Mouse (Mus musculus) left cerebral cortex, postnatal 4 days (tissue): ENCODE data around the gene Olfr1357. TPM values are rescaled to one million over a fixed set of nuclear protein-coding genes. Genes with fewer than 3 reads are reported as not detected.
"Not testable (repeated sequence)": the region's sequence is repeated elsewhere in the genome, so short reads cannot be mapped to it uniquely, and the experiment has no call there.

Experiments
- DNase-seq: peaks from one replicate; pipeline ENCODE4 v3.0.0-alpha.2; 2022
- intact Hi-C: fragments of 180-260 bp; cut with DNase I; formaldehyde crosslinking; loops from one replicate; pipeline ENCODE4 v1.15.1; 2025
- total RNA-seq, 2 experiments: library from RNA; stranded (reverse); gene quantifications; 2 replicates each; pipeline ENCODE4 v1.2.3; 2021

The Olfr1357 gene
- not detected for total RNA-seq

DNA sequence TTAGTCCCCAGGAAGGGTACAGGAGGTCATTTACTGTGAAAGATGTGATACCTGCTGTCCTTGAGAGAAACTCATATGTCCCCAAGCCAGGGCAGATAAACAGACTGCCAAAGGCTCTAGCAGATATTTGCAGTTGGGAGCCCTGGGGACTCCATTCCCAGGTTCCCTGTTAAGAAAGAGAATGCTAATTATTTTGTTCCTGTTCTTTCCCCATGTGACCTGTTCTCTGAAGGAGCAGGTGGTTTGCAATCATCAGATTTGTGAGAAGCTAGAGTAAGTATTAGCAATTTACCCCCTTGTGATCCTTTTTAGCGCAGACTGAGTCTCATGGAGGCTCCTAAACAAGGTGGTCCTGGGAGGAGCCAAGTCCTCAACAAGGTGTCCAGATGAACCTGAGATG is at the start of gene Olfr1357:
Gene Olfr1357 (minus strand): TSS at position 101 of the 400 bp plus-strand sequence.
- intact Hi-C loops: no loop called here
- DNase-seq: no peak

GRCm38 (mm10) chr10:78666696-78667095 is 48.8 kb upstream of the Olfr1357 start:
- DNase-seq, intact Hi-C loops: not testable (repeated sequence)

GRCm38 (mm10) chr10:78664546-78664945 is 46.7 kb upstream of the Olfr1357 start:
- DNase-seq: no peak
- intact Hi-C loops: no loop called here

DNA sequence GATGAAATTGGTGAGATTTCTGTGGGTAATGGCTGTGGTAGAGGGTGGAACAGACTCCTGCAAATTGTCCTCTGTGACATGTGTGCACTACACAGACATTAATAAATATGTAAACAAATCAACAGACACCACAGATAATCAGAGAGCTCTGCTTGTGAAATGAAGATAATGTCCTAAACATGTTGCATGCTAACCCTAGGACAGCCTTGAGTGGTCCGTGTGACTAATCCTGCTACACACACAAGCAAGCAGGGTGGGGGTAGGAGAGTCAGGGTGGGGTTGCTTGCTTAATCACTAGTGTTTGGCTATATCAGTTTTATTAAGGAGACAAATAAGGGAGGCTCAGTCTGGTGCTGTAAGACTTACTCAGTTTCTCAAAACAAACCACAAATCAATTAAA is 43.3 kb upstream of the Olfr1357 start:
- intact Hi-C loops: no loop called here

DNA sequence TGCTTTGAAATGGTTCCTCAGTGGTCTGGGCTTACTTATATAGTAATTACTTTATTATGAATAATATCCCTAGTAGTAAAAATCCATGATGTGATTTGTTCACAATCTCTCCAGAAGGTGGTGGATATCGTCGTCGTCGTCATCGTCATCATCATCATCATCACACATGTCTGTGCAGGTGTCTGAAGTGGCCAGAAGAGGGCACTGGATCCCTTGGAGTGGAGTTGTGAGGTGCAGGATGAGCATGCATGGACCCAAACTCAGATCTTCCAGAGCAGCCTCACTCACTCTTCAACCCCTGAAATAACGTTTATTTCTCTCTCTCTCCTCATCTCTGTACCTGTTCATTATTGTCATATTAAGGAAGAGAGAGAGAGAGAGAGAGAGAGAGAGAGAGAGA is 14.4 kb upstream of the Olfr1357 start:
- intact Hi-C loops: loop anchor here (5.0 kb wide), 1 partner anchor 485 kb away; no protein-coding TSS in a partner anchor
- peak; percentile 41 for DNase-seq

More for the DNA sequence above, 43.3 kb upstream of the Olfr1357 start:
- DNase-seq: no peak

- peak; percentile 62 for DNase-seq
- intact Hi-C loops: loop anchor here (5.0 kb wide), 1 partner anchor 487 kb away; no protein-coding TSS in a partner anchor
Observed at GRCm38 (mm10) chr10:78630194-78630593, 12.3 kb upstream of the Olfr1357 start.

GRCm38 (mm10) chr10:78623143-78623542 is 5.3 kb upstream of the Olfr1357 start:
- intact Hi-C loops, DNase-seq: not testable (repeated sequence)

GRCm38 (mm10) chr10:78607602-78608001 is 10.3 kb downstream of the Olfr1357 start:
- intact Hi-C loops: no loop called here

DNA sequence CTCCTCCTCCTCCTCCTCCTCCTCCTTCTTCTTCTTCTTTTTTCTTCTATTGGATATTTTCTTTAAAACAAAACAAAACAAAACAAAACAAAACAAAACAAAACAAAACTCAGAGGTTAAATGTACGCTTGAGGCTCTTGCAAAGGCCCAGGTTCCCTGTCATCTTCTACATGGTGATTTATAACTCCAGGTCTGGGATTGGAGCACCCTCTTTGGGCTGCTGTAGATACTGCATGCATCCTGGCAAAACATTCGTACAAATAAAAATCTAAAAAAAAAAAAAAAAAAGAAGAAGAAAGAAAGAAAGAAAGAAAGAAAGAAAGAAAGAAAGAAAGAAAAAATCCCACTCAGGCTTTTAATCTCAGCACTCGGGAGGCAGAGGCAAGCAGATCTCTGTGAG is 12.8 kb downstream of the Olfr1357 start:
- intact Hi-C loops: no loop called here
- peak; percentile 33 for DNase-seq

More at GRCm38 (mm10) chr10:78607602-78608001, 10.3 kb downstream of the Olfr1357 start:
- no peak for DNase-seq

GRCm38 (mm10) chr10:78599865-78600264 is 18.0 kb downstream of the Olfr1357 start:
- intact Hi-C loops: no loop called here

GRCm38 (mm10) chr10:78594566-78594965 is 23.3 kb downstream of the Olfr1357 start:
- no peak for DNase-seq
- intact Hi-C loops: no loop called here

More at GRCm38 (mm10) chr10:78599865-78600264, 18.0 kb downstream of the Olfr1357 start:
- DNase-seq: no peak

- intact Hi-C loops: no loop called here
- DNase-seq: no peak
Observed at GRCm38 (mm10) chr10:78594157-78594556, 23.7 kb downstream of the Olfr1357 start.

DNA sequence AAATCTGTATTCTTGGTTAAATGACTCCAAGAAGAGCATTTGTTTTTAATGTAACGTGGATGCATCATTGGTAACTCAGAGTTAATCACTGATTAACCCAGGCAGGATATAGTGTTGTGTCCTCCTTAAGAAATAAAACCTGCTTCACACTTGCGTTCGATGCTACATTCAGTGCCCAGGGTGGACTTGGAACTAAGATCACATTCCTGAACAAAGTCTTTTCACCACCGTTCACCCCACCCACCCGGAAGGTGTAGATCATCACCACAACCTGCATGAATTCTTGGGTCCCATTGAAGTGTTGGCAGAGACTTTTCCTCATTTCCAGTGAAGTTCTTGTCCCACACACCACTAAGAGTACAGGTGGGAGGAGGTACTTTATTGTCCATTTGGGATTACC is 24.1 kb downstream of the Olfr1357 start:
- intact Hi-C loops: no loop called here
- no peak for DNase-seq

- intact Hi-C loops: no loop called here
Observed at GRCm38 (mm10) chr10:78592856-78593379, 25.0 kb downstream of the Olfr1357 start.

DNA sequence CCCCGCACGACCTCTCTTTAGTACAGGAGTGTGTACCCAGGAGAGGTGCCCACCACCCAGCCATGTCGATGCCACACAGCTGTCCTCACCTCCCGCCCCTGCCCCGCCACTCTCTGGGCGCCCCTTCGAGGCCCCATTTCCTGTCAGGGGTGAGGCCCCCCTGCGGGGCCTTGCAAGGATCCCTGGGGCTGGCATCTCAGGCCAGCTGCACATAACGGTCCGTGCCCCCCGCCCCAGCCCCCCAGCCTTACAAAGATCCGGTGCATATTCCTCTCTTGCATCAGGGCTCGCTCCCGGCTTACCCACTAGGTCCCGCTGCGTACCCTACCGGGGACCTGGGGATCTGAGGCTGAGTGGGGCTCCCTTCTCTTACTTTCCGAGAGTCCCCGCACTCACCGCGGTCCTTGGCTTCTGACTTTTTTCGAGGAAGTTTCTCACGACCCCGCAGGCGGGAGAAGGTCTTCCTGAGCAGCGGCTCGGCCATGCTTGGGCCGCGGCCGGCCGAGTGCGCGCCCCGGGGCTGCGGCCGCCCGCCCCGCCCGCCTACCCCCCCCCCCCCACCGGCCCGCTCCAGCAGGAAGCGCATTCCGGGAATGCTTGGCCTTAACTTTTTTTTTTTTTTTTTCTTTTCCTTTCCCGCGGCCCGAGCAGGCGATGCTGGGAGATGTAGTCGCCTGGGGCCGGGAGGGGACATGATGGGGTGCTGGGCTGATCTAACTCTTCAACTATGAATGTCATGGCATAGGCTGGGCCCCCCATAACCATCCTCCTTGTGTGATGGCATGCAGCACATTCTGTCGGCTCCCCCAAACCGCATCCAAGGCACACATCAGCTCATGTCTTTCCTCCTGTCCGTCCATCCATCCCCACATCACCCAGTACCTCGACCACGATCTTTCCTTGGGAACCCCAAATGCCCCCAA is 26.2 kb downstream of the Olfr1357 start, which contains the start of gene Syde1:
Gene Syde1 (minus strand): TSS at position 559 of the 923 bp plus-strand sequence.
- intact Hi-C loops: no loop called here
- DNase-seq: no peak

More at GRCm38 (mm10) chr10:78592856-78593379, 25.0 kb downstream of the Olfr1357 start:
- no peak for DNase-seq

- intact Hi-C loops: no loop called here
- no peak for DNase-seq
Observed at GRCm38 (mm10) chr10:78590744-78591143, 27.1 kb downstream of the Olfr1357 start.

DNA sequence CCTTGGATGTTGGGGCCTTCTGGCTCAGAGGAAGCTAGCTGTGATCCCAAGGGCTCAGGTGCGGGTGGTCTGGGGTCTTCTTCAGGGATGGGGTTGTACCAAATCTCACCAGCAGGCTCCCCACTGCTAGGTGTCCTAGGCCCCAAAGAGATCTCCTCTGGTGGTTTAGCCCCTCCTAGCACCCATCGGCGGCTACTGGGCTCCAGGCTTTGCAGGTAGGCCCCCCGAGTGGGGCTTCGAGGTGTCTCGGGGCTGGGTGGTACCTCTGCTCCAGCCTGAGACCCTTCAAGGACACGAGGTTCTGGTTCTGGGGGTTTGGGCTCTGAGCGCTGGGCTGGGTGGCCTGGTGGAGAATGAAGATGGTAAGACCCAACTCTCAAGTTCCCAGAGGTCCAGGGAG is 28.0 kb downstream of the Olfr1357 start:
- DNase-seq: no peak
- intact Hi-C loops: no loop called here

DNA sequence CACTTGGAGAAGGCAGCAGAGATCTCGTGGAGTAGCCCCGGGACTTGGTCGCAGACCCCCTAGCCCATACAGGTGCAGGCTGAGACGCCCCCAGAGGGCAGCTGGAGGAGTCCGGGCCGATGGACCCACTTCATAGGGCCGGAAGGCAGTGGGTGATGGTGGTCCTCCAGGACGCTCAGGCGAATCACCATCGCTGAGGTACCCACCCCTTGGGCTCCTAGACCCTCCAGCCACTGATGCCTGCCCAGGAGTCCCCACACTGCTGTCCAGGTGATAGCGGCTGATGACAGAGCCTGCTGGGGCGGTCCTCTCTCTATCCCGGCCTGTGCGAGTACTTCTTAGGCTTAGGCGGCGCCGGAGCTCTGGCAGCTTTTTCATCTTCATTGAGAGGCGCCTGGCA is 28.6 kb downstream of the Olfr1357 start:
- intact Hi-C loops: no loop called here
- no peak for DNase-seq

GRCm38 (mm10) chr10:78586026-78586425 is 31.8 kb downstream of the Olfr1357 start:
- intact Hi-C loops: no loop called here
- DNase-seq: peak; percentile 30

DNA sequence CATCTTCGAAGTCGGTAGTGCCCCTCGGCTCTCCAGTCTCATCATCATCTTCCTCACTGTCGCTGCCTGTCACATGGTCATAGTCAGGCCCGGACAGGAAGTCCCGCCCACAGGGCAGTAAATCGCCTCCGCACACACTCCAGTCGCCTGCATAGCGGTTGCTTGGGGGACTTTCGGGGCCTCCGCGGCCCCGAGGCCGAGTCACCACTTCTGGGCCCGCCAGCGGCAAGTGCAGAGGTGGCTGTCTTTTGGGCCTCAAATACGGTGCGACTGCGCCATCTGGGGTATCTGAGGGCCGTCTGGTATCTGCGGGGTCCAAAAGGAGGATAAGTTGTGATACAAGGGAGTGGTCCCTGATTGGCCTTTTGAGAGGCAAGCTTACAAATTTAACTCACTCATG is 32.3 kb downstream of the Olfr1357 start:
- intact Hi-C loops: no loop called here
- no peak for DNase-seq

GRCm38 (mm10) chr10:78584996-78585395 is 32.9 kb downstream of the Olfr1357 start:
- intact Hi-C loops: no loop called here
- no peak for DNase-seq

- intact Hi-C loops: no loop called here
- no peak for DNase-seq
Observed at GRCm38 (mm10) chr10:78583939-78584338, 33.9 kb downstream of the Olfr1357 start.
